Mouse (Mus musculus): ENCODE data around the gene Coa3.

DNA sequence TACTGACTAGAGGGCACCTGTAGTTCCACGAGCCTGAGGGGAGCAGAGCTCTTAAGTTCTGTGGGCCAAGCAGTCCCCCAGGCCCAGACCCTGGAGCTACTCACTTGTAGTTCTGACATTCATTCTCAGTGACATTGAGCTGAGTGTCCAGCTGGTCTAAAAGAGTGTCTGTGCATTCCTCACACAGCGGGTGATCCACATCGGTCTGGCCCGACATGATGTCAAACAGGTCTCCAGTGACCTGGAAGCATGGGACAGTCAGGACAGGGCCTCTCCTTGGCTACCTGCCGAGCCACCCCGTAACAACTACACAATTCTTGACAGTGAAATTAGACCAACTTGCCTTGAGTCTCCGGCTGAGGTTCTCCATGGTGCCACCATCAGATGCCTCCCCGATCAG, 16.3 kb upstream of the Coa3 start:
- TF ChIP-seq CTCF (IDR thresholded peaks at IDR 0.05; ENCODE audit: insufficient read depth, low read length) = no peak
- TF ChIP-seq POLR2A (IDR thresholded peaks at IDR 0.05; ENCODE audit: borderline replicate concordance, extremely low read depth, low read depth, low read length) = no peak
